Mouse (Mus musculus): ENCODE data around the gene Loxl4.

DNA sequence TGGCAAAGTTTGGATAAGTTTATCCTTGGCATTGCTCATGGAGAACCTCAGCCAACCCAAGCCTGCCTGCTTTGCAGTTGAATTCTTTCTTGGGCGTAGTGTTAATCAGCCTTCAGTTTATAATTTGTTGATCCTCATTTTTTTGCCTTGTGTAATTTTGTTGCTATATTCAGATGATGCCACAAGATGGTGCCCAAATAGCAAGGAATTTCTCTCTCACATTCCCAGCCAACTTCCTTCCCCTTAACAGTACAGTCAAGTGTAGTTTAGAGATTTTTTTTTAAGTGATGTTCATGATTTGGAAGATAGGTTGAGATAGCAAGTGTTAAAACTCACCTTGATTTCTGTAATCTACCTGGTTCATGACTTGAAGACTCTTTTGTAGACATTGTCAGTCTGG, 23.4 kb downstream of the Loxl4 start:
- no peak for TF ChIP-seq CTCF (IDR thresholded peaks at IDR 0.05; ENCODE audit: insufficient read depth, low read length)
- no peak for TF ChIP-seq POLR2A (IDR thresholded peaks at IDR 0.05; ENCODE audit: borderline replicate concordance, extremely low read depth, low read depth, low read length)

Measured in lung, adult 2 months (tissue).